Mouse (Mus musculus): ENCODE measurements at regions not wholly inside any gene's neighbourhood (a gene's known extent, or its start where the extent isn't known, plus 50 kb on each side); places are given as distances from the start of the nearest gene placed in this dataset.

DNA sequence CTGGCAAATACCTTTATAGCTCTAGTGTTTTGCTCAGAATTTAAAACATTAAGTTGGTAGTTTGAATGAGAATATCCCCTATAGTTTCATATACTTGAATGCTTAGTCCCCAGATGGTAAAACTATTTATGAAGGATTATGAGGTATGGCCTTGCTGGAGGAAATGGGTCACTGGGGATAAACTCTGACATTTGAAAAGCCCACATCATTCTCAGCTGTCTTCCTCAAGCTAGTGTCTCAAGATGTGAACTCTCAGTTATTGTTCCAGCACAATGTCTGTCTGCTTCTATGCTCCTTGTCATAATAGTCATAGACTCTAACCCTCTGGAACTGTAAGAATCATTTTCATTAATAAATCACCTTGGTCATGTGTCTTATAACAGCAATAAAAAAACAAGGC lies 2004.1 kb upstream of the Gm8797 start:
- H3K4me2 ChIP-seq (replicated peaks), result no peak overlapping the region
- no peak overlapping the region for H3K4me3 ChIP-seq (replicated peaks; ENCODE audit: low read length)
- no peaks in the 10 kb centered on the region for H3K27me3 ChIP-seq (ENCODE audit: control insufficient read depth, insufficient read depth, low read length)
- H3K9me3 ChIP-seq (ENCODE audit: control insufficient read depth, low read length), result no peaks in the 10 kb centered on the region
- H3K4me1 ChIP-seq (replicated peaks; ENCODE audit: control insufficient read depth, insufficient read depth, low read length), result no peaks in the 10 kb centered on the region
- DNase-seq (ENCODE audit: low spot score) (no peak), ATAC-seq (ENCODE audit: low FRiP score) (no peak)
- no peaks in the 10 kb centered on the region for H3K36me3 ChIP-seq (replicated peaks; ENCODE audit: control insufficient read depth, insufficient read depth)
- H3K9ac ChIP-seq, result no peak overlapping the region
- no peak overlapping the region for H3K27ac ChIP-seq

DNA sequence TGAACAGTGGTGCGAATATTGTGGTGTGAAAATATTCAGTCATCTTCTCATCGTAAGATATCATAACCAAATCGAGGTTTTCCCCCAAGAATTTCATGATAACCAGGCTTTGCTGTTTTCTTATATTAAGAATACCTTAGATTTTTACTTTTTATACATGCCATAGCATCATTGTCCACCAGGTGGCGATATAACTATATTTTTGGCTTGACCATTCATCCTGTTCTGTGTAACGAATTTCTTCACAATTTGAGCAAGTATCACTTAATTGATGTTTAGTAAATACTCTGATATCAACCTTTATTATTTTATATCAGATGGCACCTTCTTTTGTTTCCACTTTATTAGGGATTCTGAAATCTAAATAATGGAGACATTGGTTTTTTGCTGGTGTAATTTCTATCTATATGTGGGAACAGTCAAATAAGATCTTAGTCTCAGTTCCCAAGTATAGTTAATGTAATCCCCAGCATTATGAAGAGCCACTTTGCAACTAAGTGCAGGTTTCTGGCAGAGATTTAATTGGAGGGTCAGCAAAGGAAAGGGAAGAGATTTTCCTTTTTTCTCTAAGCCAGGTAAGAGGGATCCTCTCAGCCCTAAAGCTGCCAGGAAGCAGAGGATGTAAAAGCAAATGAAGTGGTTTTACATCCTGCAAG lies 1998.9 kb upstream of the Gm8797 start:
- Histone ChIP-seq H3K9ac (no peak overlapping the region), H3K36me3 (replicated peaks; ENCODE audit: control insufficient read depth, insufficient read depth) (no peaks in the 10 kb centered on the region), H3K27me3 (ENCODE audit: control insufficient read depth, insufficient read depth, low read length) (no peaks in the 10 kb centered on the region), H3K4me2 (replicated peaks) (no peak overlapping the region), H3K27ac (no peak overlapping the region), H3K4me1 (replicated peaks; ENCODE audit: control insufficient read depth, insufficient read depth, low read length) (no peaks in the 10 kb centered on the region), H3K4me3 (replicated peaks; ENCODE audit: low read length) (no peak overlapping the region), H3K9me3 (ENCODE audit: control insufficient read depth, low read length) (no peaks in the 10 kb centered on the region)
- ATAC-seq (ENCODE audit: low FRiP score) (peak; percentile 43), DNase-seq (ENCODE audit: low spot score) (peak; percentile 90)
- WGBS, result 13% methylated on average over 5 of the region's 5 CpGs

DNA sequence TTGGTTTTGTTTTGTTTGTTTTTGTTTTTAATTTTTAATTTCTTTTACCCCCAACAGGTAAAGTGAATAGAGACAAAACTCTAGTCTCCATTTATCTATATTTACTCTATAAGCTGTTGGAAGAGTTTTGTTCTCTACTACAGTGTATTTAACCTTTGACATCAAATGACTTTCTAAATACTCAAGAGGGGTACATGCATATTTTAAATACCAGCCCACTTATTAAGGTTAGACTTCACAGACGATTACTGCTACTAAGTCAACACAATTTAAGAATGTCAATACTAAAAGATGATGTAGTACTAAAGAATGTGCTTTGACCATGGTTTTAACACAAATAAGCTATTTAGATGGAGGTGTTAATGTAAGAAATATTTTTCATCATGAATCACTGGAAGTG lies 1989.3 kb upstream of the Gm8797 start:
- H3K9ac ChIP-seq, result no peak overlapping the region
- no peak overlapping the region for H3K27ac ChIP-seq
- H3K9me3 ChIP-seq (ENCODE audit: control insufficient read depth, low read length), result no peaks in the 10 kb centered on the region
- 64% methylated on average over 1 of the region's 1 CpGs for WGBS
- H3K4me1 ChIP-seq (replicated peaks; ENCODE audit: control insufficient read depth, insufficient read depth, low read length), result no peaks in the 10 kb centered on the region
- ATAC-seq (ENCODE audit: low FRiP score) (no peak), DNase-seq (ENCODE audit: low spot score) (no peak)
- H3K27me3 ChIP-seq (ENCODE audit: control insufficient read depth, insufficient read depth, low read length), result no peaks in the 10 kb centered on the region
- H3K4me2 ChIP-seq (replicated peaks), result no peak overlapping the region
- H3K4me3 ChIP-seq (replicated peaks; ENCODE audit: low read length), result no peak overlapping the region
- no peaks in the 10 kb centered on the region for H3K36me3 ChIP-seq (replicated peaks; ENCODE audit: control insufficient read depth, insufficient read depth)

DNA sequence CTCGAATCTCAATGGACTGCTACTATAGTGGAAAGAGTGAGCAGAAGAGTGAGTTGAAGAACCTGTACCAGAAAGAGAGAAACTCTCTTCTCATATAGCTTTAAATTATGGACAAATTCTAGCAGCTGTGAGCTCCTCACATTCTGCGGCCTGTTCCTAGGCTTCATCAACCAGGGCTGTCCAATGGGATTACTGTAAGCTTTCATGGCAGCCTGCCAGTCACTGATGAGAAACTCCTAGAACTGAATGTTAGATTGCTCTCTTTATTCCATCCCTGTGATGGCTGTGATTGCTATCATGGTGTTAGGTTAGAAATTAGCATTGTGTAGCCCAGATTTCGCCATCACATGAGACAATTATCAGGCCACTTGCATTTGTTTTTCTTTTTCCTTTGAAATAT lies 1966.4 kb upstream of the Gm8797 start:
- peak; percentile 72 for ATAC-seq (ENCODE audit: low FRiP score)
- H3K4me3 ChIP-seq (replicated peaks; ENCODE audit: low read length), result no peak overlapping the region
- WGBS, result 71% methylated on average over 3 of the region's 3 CpGs
- no peaks in the 10 kb centered on the region for H3K36me3 ChIP-seq (replicated peaks; ENCODE audit: control insufficient read depth, insufficient read depth)
- no peaks in the 10 kb centered on the region for H3K27me3 ChIP-seq (ENCODE audit: control insufficient read depth, insufficient read depth, low read length)
- H3K4me2 ChIP-seq (replicated peaks), result no peak overlapping the region
- no peak overlapping the region for H3K27ac ChIP-seq
- H3K4me1 ChIP-seq (replicated peaks; ENCODE audit: control insufficient read depth, insufficient read depth, low read length), result no peaks in the 10 kb centered on the region
- H3K9me3 ChIP-seq (ENCODE audit: control insufficient read depth, low read length), result no peaks in the 10 kb centered on the region
- H3K9ac ChIP-seq, result no peak overlapping the region
- DNase-seq (ENCODE audit: low spot score), result peak; percentile 67

DNA sequence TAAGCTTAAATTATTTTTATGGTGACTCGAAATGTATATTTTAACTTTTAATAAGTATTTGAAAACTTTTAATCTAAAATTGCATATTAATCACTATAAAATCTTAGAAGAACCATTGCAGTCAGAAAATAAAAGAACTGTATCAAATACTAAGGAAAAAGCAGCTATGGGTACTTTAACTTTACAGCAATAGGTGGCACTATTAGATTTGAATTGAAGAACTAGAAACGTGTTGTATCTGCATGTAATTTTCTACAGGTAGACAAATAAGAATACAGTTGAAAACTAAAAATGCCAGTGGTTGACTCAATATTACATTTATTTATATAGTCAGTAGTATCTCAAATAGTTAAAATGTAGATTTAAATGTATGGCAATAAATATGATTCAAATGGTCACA lies 1964.6 kb upstream of the Gm8797 start:
- Histone ChIP-seq H3K4me3 (replicated peaks; ENCODE audit: low read length) (no peak overlapping the region), H3K4me2 (replicated peaks) (no peak overlapping the region), H3K36me3 (replicated peaks; ENCODE audit: control insufficient read depth, insufficient read depth) (no peaks in the 10 kb centered on the region), H3K9ac (no peak overlapping the region), H3K27me3 (ENCODE audit: control insufficient read depth, insufficient read depth, low read length) (no peaks in the 10 kb centered on the region), H3K9me3 (ENCODE audit: control insufficient read depth, low read length) (no peaks in the 10 kb centered on the region), H3K27ac (no peak overlapping the region), H3K4me1 (replicated peaks; ENCODE audit: control insufficient read depth, insufficient read depth, low read length) (no peaks in the 10 kb centered on the region)
- WGBS, result 63% methylated on average over 2 of the region's 2 CpGs
- no peak for ATAC-seq (ENCODE audit: low FRiP score)
- DNase-seq (ENCODE audit: low spot score), result peak; percentile 55

DNA sequence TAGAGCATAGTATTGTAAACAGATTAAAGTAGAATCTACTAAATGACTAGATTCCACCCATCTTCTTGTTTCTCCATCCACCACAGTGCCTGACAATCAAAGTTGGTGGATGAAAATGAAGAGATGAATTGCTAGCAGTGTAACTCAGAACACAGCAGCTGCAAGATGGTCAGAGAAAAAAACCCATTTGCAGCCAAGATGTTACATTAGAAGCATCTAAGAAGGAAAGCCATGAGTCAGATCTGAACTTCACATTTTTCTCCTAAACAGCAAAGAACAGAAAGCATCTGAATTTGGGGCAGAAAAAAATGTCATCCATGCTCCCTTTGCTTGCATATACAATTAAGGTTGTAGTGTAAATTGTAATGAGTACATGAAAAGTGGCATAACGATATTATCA lies 1942.8 kb upstream of the Gm8797 start:
- H3K4me3 ChIP-seq (replicated peaks; ENCODE audit: low read length), result no peak overlapping the region
- no peaks in the 10 kb centered on the region for H3K9me3 ChIP-seq (ENCODE audit: control insufficient read depth, low read length)
- H3K4me1 ChIP-seq (replicated peaks; ENCODE audit: control insufficient read depth, insufficient read depth, low read length), result no peaks in the 10 kb centered on the region
- H3K27me3 ChIP-seq (ENCODE audit: control insufficient read depth, insufficient read depth, low read length), result no peaks in the 10 kb centered on the region
- H3K9ac ChIP-seq, result no peak overlapping the region
- WGBS, result 95% methylated on average over 1 of the region's 1 CpGs
- no peak for ATAC-seq (ENCODE audit: low FRiP score)
- H3K27ac ChIP-seq, result no peak overlapping the region
- no peak for DNase-seq (ENCODE audit: low spot score)
- no peak overlapping the region for H3K4me2 ChIP-seq (replicated peaks)
- no peaks in the 10 kb centered on the region for H3K36me3 ChIP-seq (replicated peaks; ENCODE audit: control insufficient read depth, insufficient read depth)

DNA sequence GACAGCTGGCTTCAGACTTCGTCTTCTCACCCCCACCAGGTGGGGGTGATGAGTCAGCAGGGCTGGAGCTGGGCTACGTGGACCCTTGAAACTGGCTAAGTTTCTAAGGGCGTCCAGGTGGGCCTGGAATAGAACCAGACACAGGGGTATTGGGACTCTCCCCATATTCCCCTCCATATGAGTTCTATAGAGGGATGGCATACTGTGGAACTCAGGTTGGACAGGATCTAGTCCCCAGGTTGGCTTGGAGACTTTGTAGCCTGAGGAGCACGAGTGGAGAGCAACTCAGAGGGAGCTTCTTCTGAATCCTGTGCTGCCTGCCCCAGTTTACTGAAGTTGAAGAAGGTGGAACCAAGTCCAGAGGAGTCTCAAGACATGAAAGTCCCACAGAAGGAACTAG lies 1921.6 kb upstream of the Gm8797 start:
- ATAC-seq (ENCODE audit: low FRiP score) (no peak), DNase-seq (ENCODE audit: low spot score) (no peak)
- 81% methylated on average over 4 of the region's 4 CpGs for WGBS
- Histone ChIP-seq H3K4me2 (replicated peaks) (no peak overlapping the region), H3K9me3 (ENCODE audit: control insufficient read depth, low read length) (peaks cover 5% of the 10 kb centered on the region; the same call in 1 of the 2 replicates), H3K9ac (no peak overlapping the region), H3K4me1 (replicated peaks; ENCODE audit: control insufficient read depth, insufficient read depth, low read length) (no peaks in the 10 kb centered on the region), H3K27ac (no peak overlapping the region), H3K36me3 (replicated peaks; ENCODE audit: control insufficient read depth, insufficient read depth) (no peaks in the 10 kb centered on the region), H3K4me3 (replicated peaks; ENCODE audit: low read length) (no peak overlapping the region), H3K27me3 (ENCODE audit: control insufficient read depth, insufficient read depth, low read length) (no peaks in the 10 kb centered on the region)

DNA sequence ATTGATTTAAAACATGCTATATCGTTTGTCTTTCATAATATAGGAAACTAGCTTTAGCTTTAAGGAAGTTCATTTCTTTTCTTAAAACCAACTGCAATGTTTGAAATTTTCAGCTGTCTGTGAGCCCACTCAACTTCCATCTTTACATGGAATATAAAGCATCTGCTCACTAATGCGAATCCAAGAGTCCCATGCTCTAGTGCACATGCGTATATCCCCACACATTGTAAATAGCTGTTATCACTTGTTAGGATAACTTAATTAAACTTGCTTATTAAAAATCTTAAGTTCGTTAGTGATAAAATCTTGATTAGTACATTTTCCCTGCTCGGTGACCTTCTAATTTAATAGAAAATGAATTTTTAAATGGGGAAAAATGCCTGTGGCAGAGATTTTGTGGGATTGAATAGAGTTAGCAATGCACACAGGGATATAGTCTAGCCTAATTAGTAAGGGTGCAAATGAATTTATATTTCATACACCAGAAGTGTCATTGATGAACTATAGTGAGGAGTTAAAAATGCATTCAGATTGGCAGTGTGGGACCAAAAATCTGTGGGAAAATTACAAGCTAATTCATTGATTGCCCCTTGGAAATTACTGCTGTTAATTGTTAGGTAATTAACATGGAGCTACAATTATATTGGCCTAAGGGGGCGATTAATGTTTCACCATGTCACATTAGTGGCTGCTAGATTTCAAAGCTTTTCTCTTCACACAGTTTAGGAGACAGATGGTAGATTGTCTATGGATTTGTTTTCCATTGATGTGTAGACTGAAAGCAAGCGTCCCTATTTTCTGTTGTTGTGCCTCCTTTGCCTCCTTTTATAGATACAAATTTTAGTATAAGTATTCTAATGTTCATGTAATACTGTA lies 1919.0 kb upstream of the Gm8797 start:
- DNase-seq (ENCODE audit: low spot score) (peak; percentile 61), ATAC-seq (ENCODE audit: low FRiP score) (peak; percentile 94)
- H3K4me3 ChIP-seq (replicated peaks; ENCODE audit: low read length), result no peak overlapping the region
- no peaks in the 10 kb centered on the region for H3K9me3 ChIP-seq (ENCODE audit: control insufficient read depth, low read length)
- WGBS, result 68% methylated on average over 7 of the region's 7 CpGs
- no peak overlapping the region for H3K27ac ChIP-seq
- no peaks in the 10 kb centered on the region for H3K27me3 ChIP-seq (ENCODE audit: control insufficient read depth, insufficient read depth, low read length)
- H3K9ac ChIP-seq, result no peak overlapping the region
- no peak overlapping the region for H3K4me2 ChIP-seq (replicated peaks)
- no peaks in the 10 kb centered on the region for H3K36me3 ChIP-seq (replicated peaks; ENCODE audit: control insufficient read depth, insufficient read depth)
- H3K4me1 ChIP-seq (replicated peaks; ENCODE audit: control insufficient read depth, insufficient read depth, low read length), result no peaks in the 10 kb centered on the region

All from hindbrain, embryonic 14.5 days (tissue).